Mouse (Mus musculus): ENCODE measurements around the gene Scamp1. TPM values are rescaled to one million over a fixed set of nuclear protein-coding genes. Genes with fewer than 3 reads are reported as not detected.

The Scamp1 gene
- polyA plus RNA-seq, 1 experiment, result 15.8 TPM

- Histone ChIP-seq H3K4me1 (ENCODE audit: control insufficient read depth, insufficient read depth, low read length) (no peaks in the 10 kb centered on the region; the same call in 1 of the 2 replicates), H3K27ac (ENCODE audit: control insufficient read depth, insufficient read depth, low read depth, low read length, poor library complexity) (no peak overlapping the region), H3K4me3 (replicated peaks; ENCODE audit: control insufficient read depth, low read depth, low read length) (no peak overlapping the region)
- 79% methylated on average over 4 of the region's 4 CpGs for WGBS
- TF ChIP-seq POLR2A (IDR thresholded peaks at IDR 0.05; ENCODE audit: borderline replicate concordance, control insufficient read depth, low read depth, low read length), result no peak
- TF ChIP-seq CTCF (IDR thresholded peaks at IDR 0.05; ENCODE audit: control insufficient read depth, insufficient read depth, low read length), result no peak
These were observed 18.5 kb downstream of the Scamp1 start for GRCm38 (mm10) chr13:94267190-94267589.

- Histone ChIP-seq H3K27ac (ENCODE audit: control insufficient read depth, insufficient read depth, low read depth, low read length, poor library complexity) (no peak overlapping the region), H3K4me1 (ENCODE audit: control insufficient read depth, insufficient read depth, low read length) (no peaks in the 10 kb centered on the region; the same call in 1 of the 2 replicates), H3K4me3 (replicated peaks; ENCODE audit: control insufficient read depth, low read depth, low read length) (no peak overlapping the region)
- 63% methylated on average over 6 of the region's 6 CpGs for WGBS
- no peak for TF ChIP-seq CTCF (IDR thresholded peaks at IDR 0.05; ENCODE audit: control insufficient read depth, insufficient read depth, low read length)
- no peak for TF ChIP-seq POLR2A (IDR thresholded peaks at IDR 0.05; ENCODE audit: borderline replicate concordance, control insufficient read depth, low read depth, low read length)
These were observed 19.1 kb downstream of the Scamp1 start for GRCm38 (mm10) chr13:94266530-94266929.

GRCm38 (mm10) chr13:94265291-94265690, 20.4 kb downstream of the Scamp1 start:
- WGBS, result 88% methylated on average over 3 of the region's 3 CpGs

GRCm38 (mm10) chr13:94263943-94264342, 21.7 kb downstream of the Scamp1 start:
- Histone ChIP-seq H3K27ac (ENCODE audit: control insufficient read depth, insufficient read depth, low read depth, low read length, poor library complexity) (no peak overlapping the region), H3K4me1 (ENCODE audit: control insufficient read depth, insufficient read depth, low read length) (no peaks in the 10 kb centered on the region; the same call in 1 of the 2 replicates), H3K4me3 (replicated peaks; ENCODE audit: control insufficient read depth, low read depth, low read length) (no peak overlapping the region)
- no peak for TF ChIP-seq CTCF (IDR thresholded peaks at IDR 0.05; ENCODE audit: control insufficient read depth, insufficient read depth, low read length)
- no peak for TF ChIP-seq POLR2A (IDR thresholded peaks at IDR 0.05; ENCODE audit: borderline replicate concordance, control insufficient read depth, low read depth, low read length)
- 35% methylated on average over 5 of the region's 5 CpGs for WGBS

More at GRCm38 (mm10) chr13:94265291-94265690, 20.4 kb downstream of the Scamp1 start:
- Histone ChIP-seq H3K27ac (ENCODE audit: control insufficient read depth, insufficient read depth, low read depth, low read length, poor library complexity) (no peak overlapping the region), H3K4me3 (replicated peaks; ENCODE audit: control insufficient read depth, low read depth, low read length) (no peak overlapping the region), H3K4me1 (ENCODE audit: control insufficient read depth, insufficient read depth, low read length) (no peaks in the 10 kb centered on the region; the same call in 1 of the 2 replicates)
- TF ChIP-seq CTCF (IDR thresholded peaks at IDR 0.05; ENCODE audit: control insufficient read depth, insufficient read depth, low read length) (no peak), POLR2A (IDR thresholded peaks at IDR 0.05; ENCODE audit: borderline replicate concordance, control insufficient read depth, low read depth, low read length) (no peak)

- H3K27ac ChIP-seq (ENCODE audit: control insufficient read depth, insufficient read depth, low read depth, low read length, poor library complexity), result no peak overlapping the region
- H3K4me3 ChIP-seq (replicated peaks; ENCODE audit: control insufficient read depth, low read depth, low read length), result no peak overlapping the region
- no peak for TF ChIP-seq POLR2A (IDR thresholded peaks at IDR 0.05; ENCODE audit: borderline replicate concordance, control insufficient read depth, low read depth, low read length)
- no peak for TF ChIP-seq CTCF (IDR thresholded peaks at IDR 0.05; ENCODE audit: control insufficient read depth, insufficient read depth, low read length)
- 50% methylated on average over 4 of the region's 4 CpGs for WGBS
- H3K4me1 ChIP-seq (ENCODE audit: control insufficient read depth, insufficient read depth, low read length), result no peaks in the 10 kb centered on the region; the same call in 1 of the 2 replicates
These were observed 23.1 kb downstream of the Scamp1 start for GRCm38 (mm10) chr13:94262551-94262950.

GRCm38 (mm10) chr13:94261624-94262023, 24.0 kb downstream of the Scamp1 start:
- TF ChIP-seq CTCF (IDR thresholded peaks at IDR 0.05; ENCODE audit: control insufficient read depth, insufficient read depth, low read length) (no peak), POLR2A (IDR thresholded peaks at IDR 0.05; ENCODE audit: borderline replicate concordance, control insufficient read depth, low read depth, low read length) (no peak)
- Histone ChIP-seq H3K27ac (ENCODE audit: control insufficient read depth, insufficient read depth, low read depth, low read length, poor library complexity) (no peak overlapping the region), H3K4me3 (replicated peaks; ENCODE audit: control insufficient read depth, low read depth, low read length) (no peak overlapping the region), H3K4me1 (ENCODE audit: control insufficient read depth, insufficient read depth, low read length) (no peaks in the 10 kb centered on the region; the same call in 1 of the 2 replicates)
- WGBS, result 84% methylated on average over 6 of the region's 6 CpGs

GRCm38 (mm10) chr13:94260961-94261360, 24.7 kb downstream of the Scamp1 start:
- TF ChIP-seq CTCF (IDR thresholded peaks at IDR 0.05; ENCODE audit: control insufficient read depth, insufficient read depth, low read length) (no peak), POLR2A (IDR thresholded peaks at IDR 0.05; ENCODE audit: borderline replicate concordance, control insufficient read depth, low read depth, low read length) (no peak)
- Histone ChIP-seq H3K4me1 (ENCODE audit: control insufficient read depth, insufficient read depth, low read length) (no peaks in the 10 kb centered on the region; the same call in 1 of the 2 replicates), H3K4me3 (replicated peaks; ENCODE audit: control insufficient read depth, low read depth, low read length) (no peak overlapping the region), H3K27ac (ENCODE audit: control insufficient read depth, insufficient read depth, low read depth, low read length, poor library complexity) (no peak overlapping the region)
- WGBS, result 85% methylated on average over 8 of the region's 8 CpGs

GRCm38 (mm10) chr13:94259210-94259609, 26.4 kb downstream of the Scamp1 start:
- 62% methylated on average over 5 of the region's 5 CpGs for WGBS

GRCm38 (mm10) chr13:94258530-94258929, 27.1 kb downstream of the Scamp1 start:
- H3K4me3 ChIP-seq (replicated peaks; ENCODE audit: control insufficient read depth, low read depth, low read length), result no peak overlapping the region
- H3K4me1 ChIP-seq (ENCODE audit: control insufficient read depth, insufficient read depth, low read length), result no peaks in the 10 kb centered on the region; the same call in 1 of the 2 replicates
- WGBS, result 82% methylated on average over 6 of the region's 6 CpGs
- TF ChIP-seq POLR2A (IDR thresholded peaks at IDR 0.05; ENCODE audit: borderline replicate concordance, control insufficient read depth, low read depth, low read length) (no peak), CTCF (IDR thresholded peaks at IDR 0.05; ENCODE audit: control insufficient read depth, insufficient read depth, low read length) (no peak)
- H3K27ac ChIP-seq (ENCODE audit: control insufficient read depth, insufficient read depth, low read depth, low read length, poor library complexity), result no peak overlapping the region

More at GRCm38 (mm10) chr13:94259210-94259609, 26.4 kb downstream of the Scamp1 start:
- no peak overlapping the region for H3K4me3 ChIP-seq (replicated peaks; ENCODE audit: control insufficient read depth, low read depth, low read length)
- no peak overlapping the region for H3K27ac ChIP-seq (ENCODE audit: control insufficient read depth, insufficient read depth, low read depth, low read length, poor library complexity)
- H3K4me1 ChIP-seq (ENCODE audit: control insufficient read depth, insufficient read depth, low read length), result no peaks in the 10 kb centered on the region; the same call in 1 of the 2 replicates
- TF ChIP-seq CTCF (IDR thresholded peaks at IDR 0.05; ENCODE audit: control insufficient read depth, insufficient read depth, low read length), result no peak
- TF ChIP-seq POLR2A (IDR thresholded peaks at IDR 0.05; ENCODE audit: borderline replicate concordance, control insufficient read depth, low read depth, low read length), result no peak
